In the genomic region with DNA sequence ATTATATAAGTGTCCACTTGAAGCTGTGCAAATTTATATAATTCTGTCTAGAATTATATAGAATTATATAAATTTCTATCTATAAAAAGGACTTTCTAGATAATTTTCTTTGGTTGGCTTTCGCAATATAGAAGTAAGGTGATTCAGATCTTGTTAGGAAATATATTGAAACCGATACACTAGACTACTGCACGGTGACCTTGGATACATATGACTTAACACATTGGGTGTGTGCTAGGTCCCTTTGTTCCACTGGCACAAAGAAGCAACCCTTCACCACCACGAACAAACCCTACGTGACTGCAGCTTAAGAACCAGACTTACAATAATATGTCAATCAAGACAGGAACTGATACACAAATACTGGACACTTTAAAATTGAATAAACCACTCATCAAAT, we compare ENCODE assay signal across 12 mouse cellular contexts. TPM values are rescaled to one million over a fixed set of nuclear protein-coding genes. Genes with fewer than 3 reads are reported as not detected.
DNase-seq lines count a peak whose midpoint lies in the region; ATAC-seq and TF ChIP-seq lines count a peak whose summit lies in the region.
"Had no signal": no experiment of that assay in that cellular context is flagged by ENCODE, and none has a peak within 500 bp of the region (broad histone marks: within the 10 kb centered on the region; RNA-seq: fewer than 3 reads in every experiment).

No protein-coding gene starts in this region.

- ATAC-seq in lung, embryonic 14.5 days (ENCODE audit: insufficient read depth) = no peak
- no peak for ATAC-seq in limb, embryonic 15.5 days (ENCODE audit: insufficient number of reproducible peaks, low FRiP score, low TSS enrichment, low read depth)
- 0 out of 2 replicates have a peak, but pooled peaks have one; percentile 65 for ATAC-seq in stomach, postnatal 0 days (ENCODE audit: low FRiP score, low TSS enrichment)
- ATAC-seq: Patski had no signal

- intact Hi-C loops in heart, postnatal 14 days (cut with DNase I) = no loop called here

- peaks cover 13% of the 10 kb centered on the region for H3K4me1 ChIP-seq in heart, embryonic 10.5 days
- no peaks in the 10 kb centered on the region; the same call in none of the 2 replicates for H3K4me1 ChIP-seq in lung, embryonic 14.5 days (ENCODE audit: insufficient read depth)
- peaks cover 10% of the 10 kb centered on the region; the same call in 1 of the 2 replicates for H3K4me1 ChIP-seq in limb, embryonic 15.5 days
- H3K4me1 ChIP-seq in stomach, postnatal 0 days (replicated peaks; ENCODE audit: control insufficient read depth, insufficient read depth) = no peaks in the 10 kb centered on the region

- H3K9ac ChIP-seq in lung, embryonic 14.5 days = no peak overlapping the region
- no peak overlapping the region for H3K9ac ChIP-seq in limb, embryonic 15.5 days
- no peak overlapping the region for H3K9ac ChIP-seq in stomach, postnatal 0 days (ENCODE audit: low read length)

- no peak for TF ChIP-seq CTCF in lung, embryonic 14.5 days (IDR thresholded peaks at IDR 0.05; ENCODE audit: low read depth)
- TF ChIP-seq CTCF in stomach, postnatal 0 days (IDR thresholded peaks at IDR 0.05; ENCODE audit: low read depth) = no peak

- no peaks in the 10 kb centered on the region for H3K9me3 ChIP-seq in heart, embryonic 10.5 days
- no peaks in the 10 kb centered on the region for H3K9me3 ChIP-seq in lung, embryonic 14.5 days (ENCODE audit: low read depth, low read length)
- no peaks in the 10 kb centered on the region for H3K9me3 ChIP-seq in limb, embryonic 15.5 days
- no peaks in the 10 kb centered on the region for H3K9me3 ChIP-seq in stomach, postnatal 0 days (ENCODE audit: control insufficient read depth, low read length)
- H3K9me3 ChIP-seq: liver, embryonic 13.5 days had no signal

- TF ChIP-seq EP300 in stomach, postnatal 0 days (optimal IDR thresholded peaks at IDR 0.05) = no peak

- no peaks in the 10 kb centered on the region for H3K36me3 ChIP-seq in heart, embryonic 10.5 days
- H3K36me3 ChIP-seq in lung, embryonic 14.5 days (ENCODE audit: insufficient read depth) = no peaks in the 10 kb centered on the region
- no peaks in the 10 kb centered on the region for H3K36me3 ChIP-seq in limb, embryonic 15.5 days
- no peaks in the 10 kb centered on the region for H3K36me3 ChIP-seq in stomach, postnatal 0 days (ENCODE audit: control insufficient read depth, insufficient read depth, low read length)
- H3K36me3 ChIP-seq: liver, embryonic 13.5 days had no signal

- peak overlapping the region; percentile 67; the same call in 1 of the 2 replicates for H3K4me3 ChIP-seq in heart, embryonic 10.5 days
- no peak overlapping the region for H3K4me3 ChIP-seq in lung, embryonic 14.5 days (ENCODE audit: low read depth, low read length)
- H3K4me3 ChIP-seq in limb, embryonic 15.5 days = peak overlapping the region; percentile 49; the same call in 1 of the 2 replicates
- no peak overlapping the region for H3K4me3 ChIP-seq in stomach, postnatal 0 days (ENCODE audit: low read depth, low read length)

- DNase-seq in heart, embryonic 10.5 days (ENCODE audit: low spot score) = peak; percentile 30
- DNase-seq in heart, postnatal 14 days = no peak
- DNase-seq in lung, embryonic 14.5 days = no peak
- DNase-seq in lung, postnatal 4 days = no peak
- DNase-seq in stomach, postnatal 0 days (ENCODE audit: low spot score) = no peak
- DNase-seq in testis, postnatal 14 days (ENCODE audit: low spot score) = no peak
- DNase-seq in adipocyte (ENCODE audit: low spot score) = no peak

- peak overlapping the region; percentile 79 for H3K4me2 ChIP-seq in lung, embryonic 14.5 days
- peak overlapping the region; percentile 88; the same call in 1 of the 2 replicates for H3K4me2 ChIP-seq in limb, embryonic 15.5 days
- H3K4me2 ChIP-seq in stomach, postnatal 0 days (replicated peaks; ENCODE audit: low read depth) = peak overlapping the region; percentile 69

- WGBS in heart, embryonic 10.5 days = 59% methylated on average over 5 of the region's 5 CpGs
- WGBS in lung, embryonic 14.5 days = 59% methylated on average over 5 of the region's 5 CpGs
- WGBS in limb, embryonic 15.5 days = 57% methylated on average over 5 of the region's 5 CpGs
- WGBS in stomach, postnatal 0 days = 43% methylated on average over 5 of the region's 5 CpGs

- H3K27me3 ChIP-seq in heart, embryonic 10.5 days (ENCODE audit: insufficient read depth, poor library complexity, severe bottlenecking) = peaks cover 39% of the 10 kb centered on the region; the same call in 1 of the 2 replicates
- peaks cover 11% of the 10 kb centered on the region; the same call in 1 of the 2 replicates for H3K27me3 ChIP-seq in lung, embryonic 14.5 days (ENCODE audit: insufficient read depth, low read length)
- H3K27me3 ChIP-seq in limb, embryonic 15.5 days = peaks cover 22% of the 10 kb centered on the region
- H3K27me3 ChIP-seq in stomach, postnatal 0 days (ENCODE audit: control insufficient read depth, insufficient read depth, low read length) = no peaks in the 10 kb centered on the region

- H3K27ac ChIP-seq in heart, embryonic 10.5 days = no peak overlapping the region
- no peak overlapping the region for H3K27ac ChIP-seq in lung, embryonic 14.5 days (ENCODE audit: low read depth)
- no peak overlapping the region for H3K27ac ChIP-seq in limb, embryonic 15.5 days
- H3K27ac ChIP-seq in stomach, postnatal 0 days (replicated peaks) = no peak overlapping the region
- H3K27ac ChIP-seq: liver, embryonic 13.5 days had no signal

RNA-seq across cellular contexts. Expression of a gene that starts 0.4 kb away (rescaled TPM):
- 0.43 and 0.53 TPM in 2 replicates for polyA plus RNA-seq in heart, embryonic 10.5 days (2016; fragmentation: Nextera tagmentation; extraction: Ambion mirVana)
- total RNA-seq in heart, postnatal 14 days (2021) = under 1 TPM in 1 of 2 experiments, not detected in 1; 0.19 TPM
- 0.93 and 1.2 TPM in 2 replicates for polyA plus RNA-seq in lung, embryonic 14.5 days (2014; fragmentation: Nextera tagmentation; extraction: Ambion mirVana)
- 0.22 and 0.26 TPM in 2 replicates for polyA plus RNA-seq in limb, embryonic 15.5 days (2015; fragmentation: Nextera tagmentation; extraction: Ambion mirVana)
- 0.23 and 0.24 TPM in 2 replicates for polyA plus RNA-seq in stomach, postnatal 0 days (2015; fragmentation: Nextera tagmentation; extraction: Ambion mirVana)
- total RNA-seq: gastrocnemius, postnatal 4 days had no signal

RNA-seq across cellular contexts. Expression of a gene that starts 31.0 kb away (rescaled TPM):
- 0.06 and 0.09 TPM in 2 replicates for polyA plus RNA-seq in heart, embryonic 10.5 days (2016; fragmentation: Nextera tagmentation; extraction: Ambion mirVana)
- not detected for total RNA-seq in heart, postnatal 14 days (2021)
- not detected in 2 replicates for polyA plus RNA-seq in lung, embryonic 14.5 days (2014; fragmentation: Nextera tagmentation; extraction: Ambion mirVana)
- not detected in 2 replicates for polyA plus RNA-seq in limb, embryonic 15.5 days (2015; fragmentation: Nextera tagmentation; extraction: Ambion mirVana)
- not detected in 2 replicates for polyA plus RNA-seq in stomach, postnatal 0 days (2015; fragmentation: Nextera tagmentation; extraction: Ambion mirVana)
- total RNA-seq: gastrocnemius, postnatal 4 days had no signal
- polyA plus RNA-seq: liver, embryonic 13.5 days; Patski had no signal

RNA-seq across cellular contexts. Expression of a gene that starts 34.2 kb away (rescaled TPM):
- polyA plus RNA-seq in heart, embryonic 10.5 days (2016; fragmentation: Nextera tagmentation; extraction: Ambion mirVana) = not detected in 2 replicates
- total RNA-seq in heart, postnatal 14 days (2021) = not detected
- polyA plus RNA-seq in lung, embryonic 14.5 days (2014; fragmentation: Nextera tagmentation; extraction: Ambion mirVana) = 0.11 TPM in 1 of 2 replicates, not detected in the other
- polyA plus RNA-seq in limb, embryonic 15.5 days (2015; fragmentation: Nextera tagmentation; extraction: Ambion mirVana) = not detected in 2 replicates
- 0.11 and 0.23 TPM in 2 replicates for polyA plus RNA-seq in stomach, postnatal 0 days (2015; fragmentation: Nextera tagmentation; extraction: Ambion mirVana)
- total RNA-seq: gastrocnemius, postnatal 4 days had no signal
- polyA plus RNA-seq: liver, embryonic 13.5 days; neural tube, embryonic 11.5 days; Patski had no signal

Comparison
In these comparisons a context has a peak if more than half of its experiments do, and no peak if none do; other contexts are left out.
1. H3K4me3 ChIP-seq: peak in heart, embryonic 10.5 days (single experiment) and limb, embryonic 15.5 days (single experiment); none in lung, embryonic 14.5 days (single experiment) and stomach, postnatal 0 days (single experiment).
2. Peak in every context shown above with its lines, with median percentiles within 50 percentile points of each other: H3K4me2 ChIP-seq.